Mouse (Mus musculus) limb, embryonic 11.5 days (tissue): ENCODE measurements around the gene Ttll11. TPM values are rescaled to one million over a fixed set of nuclear protein-coding genes. Genes with fewer than 3 reads are reported as not detected.

ENCODE experiments used
- ATAC-seq: fragments of 200-750 bp; cut with Nextera tagmentation; 2 replicates; pipeline ENCODE4 v1.8.0; 2017; ENCODE audit warnings: low read depth; ENCODE audit not compliant: insufficient number of reproducible peaks, low FRiP score, low TSS enrichment
- DNase-seq: peaks from one replicate; pipeline ENCODE4 v3.0.0-alpha.2; 2015; ENCODE audit warnings: low spot score
- H3K27ac ChIP-seq: fragments of 300-500 bp; sonication (generic); replicated peaks from 2 replicates; pipeline ENCODE4 v1.5.1; 2014; ENCODE audit warnings: low read depth, mild to moderate bottlenecking, low read length
- H3K27me3 ChIP-seq: fragments of 300-500 bp; sonication (generic); 2 replicates; pipeline ENCODE4 v1.6.1; 2014; ENCODE audit warnings: mild to moderate bottlenecking, low read length, mixed read lengths; ENCODE audit not compliant: control insufficient read depth, insufficient read depth
- H3K36me3 ChIP-seq: fragments of 300-500 bp; sonication (generic); 2 replicates; pipeline ENCODE4 v1.6.1; 2014; ENCODE audit warnings: mild to moderate bottlenecking, low read length, moderate library complexity, mixed read lengths; ENCODE audit not compliant: control insufficient read depth, insufficient read depth
- H3K4me1 ChIP-seq: fragments of 300-500 bp; sonication (generic); 2 replicates; pipeline ENCODE4 v1.6.1; 2014; ENCODE audit warnings: low read length, mixed read lengths; ENCODE audit not compliant: control insufficient read depth, insufficient read depth
- H3K4me2 ChIP-seq: fragments of 300-500 bp; sonication (generic); 2 replicates; pipeline ENCODE4 v1.6.1; 2014; ENCODE audit warnings: low read depth, mild to moderate bottlenecking, moderate library complexity; ENCODE audit not compliant: severe bottlenecking
- H3K4me3 ChIP-seq: fragments of 300-500 bp; sonication (generic); 2 replicates; pipeline ENCODE4 v1.5.1; 2014; ENCODE audit warnings: low read depth, low read length
- H3K9ac ChIP-seq: fragments of 300-500 bp; sonication (generic); 2 replicates; pipeline ENCODE4 v1.6.1; 2014; ENCODE audit warnings: mild to moderate bottlenecking, low read length
- H3K9me3 ChIP-seq: fragments of 300-500 bp; sonication (generic); 2 replicates; pipeline ENCODE4 v1.6.1; 2016; ENCODE audit warnings: low read length; ENCODE audit not compliant: control insufficient read depth
- WGBS: fragments of 180-500 bp; shearing (Covaris S2); extraction: QIAGEN DNeasy Blood & Tissue Kit; methylation state at CpG from one replicate; pipeline ENCODE4 v1.1.7; 2014; 5-methylcytosine and 5-hydroxymethylcytosine counted together
- polyA plus RNA-seq: library from polyadenylated mRNA; unstranded; fragments of >200 nt; fragmentation: Nextera tagmentation; extraction: Ambion mirVana; gene quantifications from 2 replicates; pipeline ENCODE4 v1.2.1, GENCODE M21; 2014

The Ttll11 gene
- polyA plus RNA-seq: 0.74 and 0.97 TPM in 2 replicates

- no peaks in the 10 kb centered on the region for H3K27me3 ChIP-seq
- H3K4me1 ChIP-seq: 0 out of 2 replicates have a peak, but pooled peaks cover 3% of the 10 kb centered on the region
- H3K4me2 ChIP-seq: peak within 1 kb of the TSS; percentile 98
- WGBS: 0% methylated on average over 42 of the region's 42 CpGs
- DNase-seq (peak; percentile 92), ATAC-seq (peak; percentile 88)
- no peak within 1 kb of the TSS for H3K27ac ChIP-seq
- H3K9ac ChIP-seq: peak within 1 kb of the TSS; percentile 81
- peak within 1 kb of the TSS; percentile 82 for H3K4me3 ChIP-seq
- H3K36me3 ChIP-seq: no peaks in the 10 kb centered on the region
- no peaks in the 10 kb centered on the region for H3K9me3 ChIP-seq
These were observed at the start of gene Ttll11 for GRCm38 (mm10) chr2:35979644-35980021. TSS of gene Ttll11 (minus strand) at chr2:35979913.

- H3K36me3 ChIP-seq: no peaks in the 10 kb centered on the region
- no peaks in the 10 kb centered on the region for H3K4me1 ChIP-seq
- H3K4me3 ChIP-seq: no peak overlapping the region
- 74% methylated on average over 3 of the region's 3 CpGs for WGBS
- H3K4me2 ChIP-seq: no peak overlapping the region
- DNase-seq (no peak), ATAC-seq (no peak)
- H3K27ac ChIP-seq: no peak overlapping the region
- no peaks in the 10 kb centered on the region for H3K27me3 ChIP-seq
- H3K9ac ChIP-seq: no peak overlapping the region
- H3K9me3 ChIP-seq: no peaks in the 10 kb centered on the region
These were observed 43.6 kb upstream of the Ttll11 start for GRCm38 (mm10) chr2:36023291-36023690.

DNA sequence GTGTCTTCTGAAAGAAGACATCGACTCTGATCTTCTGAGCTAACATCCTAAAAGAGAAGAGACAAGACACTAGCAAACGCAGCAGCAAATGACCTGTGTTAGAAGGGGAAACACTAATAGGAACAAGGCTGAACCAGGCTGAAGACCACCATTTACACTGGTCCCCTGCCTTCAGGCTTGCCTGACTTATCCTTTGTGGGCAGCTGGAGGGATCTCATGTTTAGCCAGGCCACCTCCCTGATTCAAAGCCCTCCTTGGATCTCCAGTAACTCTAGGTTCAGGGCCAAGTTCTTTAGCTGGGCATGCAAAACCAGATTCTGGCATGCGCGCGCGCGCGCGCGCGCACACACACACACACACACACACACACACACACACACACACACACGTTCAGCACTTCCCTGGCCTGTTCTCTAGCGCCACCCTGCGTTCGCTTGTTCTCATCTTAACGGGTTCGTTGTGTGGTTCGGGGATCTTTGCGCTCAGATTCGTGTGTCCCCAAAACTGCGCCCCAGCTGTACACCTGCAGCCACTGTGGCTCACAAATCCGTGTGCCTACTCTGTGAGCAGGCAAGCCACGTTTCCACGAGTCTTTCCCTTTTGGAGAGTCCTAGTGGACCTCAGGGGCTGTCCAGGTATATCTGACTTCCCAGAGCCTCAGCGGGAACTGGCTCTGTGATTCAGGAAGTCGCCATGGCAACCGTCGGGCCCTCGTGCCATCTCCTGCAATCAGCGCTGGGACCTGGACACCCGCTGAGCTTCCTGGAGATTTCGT, 41.9 kb upstream of the Ttll11 start:
- peak overlapping the region; percentile 40 for H3K4me2 ChIP-seq
- 10% methylated on average over 32 of the region's 32 CpGs for WGBS
- H3K27ac ChIP-seq: no peak overlapping the region
- no peaks in the 10 kb centered on the region for H3K9me3 ChIP-seq
- no peaks in the 10 kb centered on the region for H3K27me3 ChIP-seq
- H3K4me3 ChIP-seq: peak overlapping the region; percentile 15; the same call in 1 of the 2 replicates
- DNase-seq (peak; percentile 89), ATAC-seq (peak; percentile 65; the same call in 1 of the 2 replicates)
- no peaks in the 10 kb centered on the region for H3K4me1 ChIP-seq
- H3K9ac ChIP-seq: peak overlapping the region; percentile 42; the same call in 1 of the 2 replicates
- no peaks in the 10 kb centered on the region for H3K36me3 ChIP-seq

GRCm38 (mm10) chr2:36013010-36013409, 33.3 kb upstream of the Ttll11 start:
- 72% methylated on average over 12 of the region's 12 CpGs for WGBS
- Histone ChIP-seq H3K36me3 (no peaks in the 10 kb centered on the region), H3K4me1 (no peaks in the 10 kb centered on the region), H3K9ac (no peak overlapping the region), H3K4me3 (no peak overlapping the region), H3K9me3 (no peaks in the 10 kb centered on the region), H3K27ac (no peak overlapping the region), H3K4me2 (no peak overlapping the region), H3K27me3 (peaks cover 24% of the 10 kb centered on the region)
- no peak for ATAC-seq
- DNase-seq: no peak

DNA sequence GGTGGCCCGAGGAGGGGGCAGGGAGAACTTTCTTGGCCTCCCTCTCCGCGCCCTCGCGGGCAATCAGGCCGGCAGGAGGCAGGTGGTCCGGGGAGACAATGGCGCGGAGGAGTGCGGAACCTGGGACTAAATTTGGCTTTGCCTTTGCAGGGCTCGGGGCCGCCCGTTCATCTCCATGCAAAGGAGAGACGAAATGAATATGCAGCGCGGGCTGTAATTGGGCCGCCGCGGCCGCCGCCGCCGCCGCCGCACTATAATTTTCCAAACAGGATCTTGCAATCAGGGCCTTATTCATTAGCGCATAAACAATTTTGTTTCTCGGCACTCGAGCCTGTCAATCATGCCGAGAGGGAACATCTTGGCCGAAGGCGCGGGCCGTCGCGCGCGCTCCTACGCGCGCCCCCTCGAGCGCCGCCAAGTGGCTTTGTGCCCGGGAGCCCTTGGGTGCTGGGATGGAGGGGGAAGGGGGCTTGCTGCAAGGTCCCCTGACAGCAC, 31.7 kb upstream of the Ttll11 start:
- no peaks in the 10 kb centered on the region for H3K9me3 ChIP-seq
- H3K27me3 ChIP-seq: peaks cover 24% of the 10 kb centered on the region
- under 1% methylated on average over 44 of the region's 44 CpGs for WGBS
- DNase-seq (peak; percentile 55), ATAC-seq (no peak)
- peak overlapping the region; percentile 42 for H3K4me3 ChIP-seq
- H3K36me3 ChIP-seq: no peaks in the 10 kb centered on the region
- no peaks in the 10 kb centered on the region for H3K4me1 ChIP-seq
- H3K4me2 ChIP-seq: peak overlapping the region; percentile 78
- H3K9ac ChIP-seq: peak overlapping the region; percentile 48
- H3K27ac ChIP-seq: no peak overlapping the region

DNA sequence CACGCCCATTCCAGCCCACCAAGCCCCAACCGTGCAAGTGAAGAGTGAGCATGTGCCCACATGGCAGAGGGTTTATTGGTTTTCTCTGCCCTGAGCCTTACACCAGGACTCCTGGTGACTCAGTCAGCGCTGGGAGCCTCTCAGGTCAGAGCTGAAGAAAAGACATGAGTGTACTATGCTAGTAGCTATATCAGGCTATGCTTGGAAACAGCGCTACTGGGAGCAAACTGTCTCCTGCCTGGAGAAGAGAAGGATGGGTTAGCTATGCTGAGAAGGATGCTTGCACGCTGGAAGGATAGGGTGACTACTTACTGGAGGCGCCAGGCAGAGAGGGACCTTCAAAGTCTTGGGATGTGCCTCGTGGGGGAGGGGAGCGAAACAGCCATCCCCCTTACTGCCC, 30.9 kb upstream of the Ttll11 start:
- 37% methylated on average over 8 of the region's 8 CpGs for WGBS
- Histone ChIP-seq H3K9me3 (no peaks in the 10 kb centered on the region), H3K9ac (no peak overlapping the region), H3K4me3 (no peak overlapping the region), H3K4me2 (no peak overlapping the region), H3K27ac (no peak overlapping the region), H3K4me1 (no peaks in the 10 kb centered on the region), H3K36me3 (no peaks in the 10 kb centered on the region), H3K27me3 (peaks cover 24% of the 10 kb centered on the region)
- no peak for DNase-seq
- no peak for ATAC-seq

DNA sequence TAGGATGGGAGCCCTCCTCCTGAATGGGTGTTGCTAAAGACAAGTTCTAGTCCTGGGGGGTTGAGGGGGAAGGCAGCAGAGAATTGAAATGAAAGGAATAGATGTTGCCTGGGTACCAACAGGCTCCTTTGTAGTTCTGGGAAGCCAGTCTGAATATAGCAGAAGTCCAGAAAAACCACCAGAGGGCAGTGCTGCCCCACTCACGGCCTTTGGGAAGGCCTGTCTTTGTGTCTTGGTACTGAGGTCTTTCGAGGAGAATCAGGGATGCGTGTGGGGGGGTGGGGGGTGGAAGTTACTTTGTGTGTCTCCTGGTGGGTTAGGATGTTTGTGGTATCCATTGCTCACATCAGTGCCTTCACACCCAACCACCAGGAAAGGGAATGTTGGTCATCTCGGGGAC, 29.7 kb upstream of the Ttll11 start:
- no peak overlapping the region for H3K27ac ChIP-seq
- H3K27me3 ChIP-seq: peaks cover 24% of the 10 kb centered on the region
- WGBS: 24% methylated on average over 4 of the region's 4 CpGs
- no peak overlapping the region for H3K4me2 ChIP-seq
- no peak overlapping the region for H3K9ac ChIP-seq
- H3K4me1 ChIP-seq: no peaks in the 10 kb centered on the region
- no peaks in the 10 kb centered on the region for H3K36me3 ChIP-seq
- H3K4me3 ChIP-seq: no peak overlapping the region
- H3K9me3 ChIP-seq: no peaks in the 10 kb centered on the region
- ATAC-seq (peak; percentile 50; the same call in 1 of the 2 replicates), DNase-seq (peak; percentile 84)

DNA sequence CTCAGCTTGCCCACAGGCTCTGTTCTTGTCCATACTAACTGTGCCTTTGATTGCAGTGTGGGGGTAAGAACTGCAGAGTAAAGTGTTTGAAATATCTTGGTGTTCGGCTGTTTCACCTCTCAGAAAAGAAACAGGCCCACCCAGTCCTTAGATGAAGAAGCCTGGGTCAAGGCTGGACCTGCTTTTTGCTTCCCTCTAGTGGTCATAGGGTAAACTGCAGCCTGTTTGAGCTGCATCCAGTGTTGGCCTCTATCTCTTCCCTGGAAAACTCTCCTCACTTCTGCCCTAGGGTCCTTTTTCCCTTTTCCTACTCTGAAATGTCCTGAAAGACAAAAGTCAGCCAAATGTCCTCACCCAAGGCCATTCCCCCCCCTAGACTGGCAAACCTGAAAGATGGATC, 28.4 kb upstream of the Ttll11 start:
- 32% methylated on average over 1 of the region's 1 CpGs for WGBS
- no peak overlapping the region for H3K4me2 ChIP-seq
- H3K9ac ChIP-seq: no peak overlapping the region
- H3K27ac ChIP-seq: no peak overlapping the region
- DNase-seq: peak; percentile 76
- no peak overlapping the region for H3K4me3 ChIP-seq
- H3K9me3 ChIP-seq: no peaks in the 10 kb centered on the region
- H3K27me3 ChIP-seq: peaks cover 26% of the 10 kb centered on the region
- no peak for ATAC-seq
- no peaks in the 10 kb centered on the region for H3K36me3 ChIP-seq
- H3K4me1 ChIP-seq: no peaks in the 10 kb centered on the region
